Mouse (Mus musculus) WW6 (cell line): ENCODE data around the gene Crhr2.

Experiments
- DNase-seq: peaks from one replicate; pipeline ENCODE4 v3.0.0-alpha.2; 2013; ENCODE audit warnings: low read depth, low spot score

Crhr2 gene

GRCm38 (mm10) chr6:55045326-55045725 lies 87.5 kb downstream of the Crhr2 start:
- DNase-seq = no peak

DNA sequence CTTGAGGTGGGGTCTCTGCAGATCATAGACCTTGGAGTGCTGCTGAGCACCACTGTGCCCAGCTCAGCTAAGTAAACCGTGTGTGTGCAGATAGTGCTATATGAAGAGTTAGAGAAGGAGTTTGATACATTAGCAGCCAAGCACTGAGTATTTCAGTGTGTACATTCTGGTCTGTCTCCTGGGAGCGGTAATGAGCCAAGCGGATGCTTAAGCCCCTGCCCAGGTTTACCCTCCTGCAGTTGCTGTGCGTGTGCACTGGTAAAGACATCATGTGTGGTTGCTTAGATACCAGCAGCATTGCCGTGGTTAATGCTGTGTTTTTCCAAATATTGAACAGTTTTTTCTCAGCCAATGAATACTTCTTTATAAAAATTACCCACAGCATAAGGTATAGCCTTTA lies 88.3 kb downstream of the Crhr2 start:
- DNase-seq = no peak

DNA sequence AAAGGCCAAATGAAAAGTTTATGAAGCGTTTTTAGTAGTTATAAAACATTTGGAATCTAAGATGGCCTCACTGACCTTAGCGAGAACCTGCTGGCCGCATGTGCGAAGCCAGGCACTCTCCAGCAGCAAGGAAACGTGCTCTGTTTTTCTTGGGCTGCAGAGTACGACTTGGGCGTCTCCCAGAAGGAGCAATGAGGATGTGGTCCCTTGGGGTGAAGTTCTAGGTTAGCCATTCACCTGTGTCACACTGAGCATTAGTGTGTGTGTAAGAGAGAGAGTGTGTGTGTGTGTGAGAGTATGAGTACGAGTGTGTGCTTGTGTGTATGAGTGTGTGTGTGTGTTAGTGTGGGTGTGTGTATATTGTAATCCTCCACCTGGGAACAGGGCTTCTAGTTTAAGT lies 89.6 kb downstream of the Crhr2 start:
- DNase-seq = no peak
